Mouse (Mus musculus): ENCODE data around the gene Sptbn4.

Gene Sptbn4

GRCm38 (mm10) chr7:27326101-27326880 lies 121.2 kb downstream of the Sptbn4 start:
- DNase-seq (ENCODE audit: low spot score in 2 of 2) = no peak

DNA sequence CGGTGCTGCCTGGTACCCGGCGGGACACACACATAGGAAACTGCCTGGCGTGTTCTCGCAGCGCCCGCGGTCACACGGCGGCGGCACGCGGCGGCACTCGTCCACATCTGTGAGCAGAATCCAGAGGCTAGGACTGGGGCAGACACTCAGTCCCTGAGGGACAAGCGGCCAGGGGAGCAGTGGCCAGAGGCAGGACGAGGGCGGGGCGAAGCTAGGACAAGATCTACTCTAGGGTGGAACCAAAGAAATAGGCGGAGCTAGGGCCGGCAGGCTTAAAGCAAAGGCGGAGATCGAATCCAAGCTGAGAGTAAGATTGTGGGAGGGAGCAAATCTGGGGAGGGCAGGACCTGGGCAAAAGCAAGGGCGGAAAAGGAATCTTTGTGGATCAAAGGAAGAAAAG lies 121.8 kb downstream of the Sptbn4 start:
- DNase-seq (ENCODE audit: low spot score in 2 of 2) = no peak

- no peak for DNase-seq (ENCODE audit: low spot score in 2 of 2)
Observed at GRCm38 (mm10) chr7:27324928-27325327, 122.6 kb downstream of the Sptbn4 start.

DNA sequence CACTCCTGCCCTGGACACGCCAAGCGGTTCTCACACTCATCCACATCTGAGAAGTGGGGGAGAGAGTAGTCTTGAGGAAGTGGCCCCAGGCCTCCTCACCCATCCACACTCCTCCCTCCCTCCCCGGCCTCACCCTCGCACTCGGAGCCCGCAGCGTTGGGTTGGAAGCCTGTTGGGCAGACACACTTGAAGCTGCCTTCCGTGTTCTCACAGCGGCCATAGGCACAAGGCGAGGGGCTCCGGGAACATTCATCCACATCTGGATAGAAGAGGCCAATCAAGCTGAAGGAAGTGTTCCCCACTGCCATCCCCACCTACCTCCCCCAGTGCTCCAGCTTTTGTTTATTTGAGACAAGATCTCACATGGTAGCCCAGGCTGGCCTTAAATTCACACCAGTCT lies 123.3 kb downstream of the Sptbn4 start:
- DNase-seq (ENCODE audit: low spot score in 2 of 2) = no peak

DNA sequence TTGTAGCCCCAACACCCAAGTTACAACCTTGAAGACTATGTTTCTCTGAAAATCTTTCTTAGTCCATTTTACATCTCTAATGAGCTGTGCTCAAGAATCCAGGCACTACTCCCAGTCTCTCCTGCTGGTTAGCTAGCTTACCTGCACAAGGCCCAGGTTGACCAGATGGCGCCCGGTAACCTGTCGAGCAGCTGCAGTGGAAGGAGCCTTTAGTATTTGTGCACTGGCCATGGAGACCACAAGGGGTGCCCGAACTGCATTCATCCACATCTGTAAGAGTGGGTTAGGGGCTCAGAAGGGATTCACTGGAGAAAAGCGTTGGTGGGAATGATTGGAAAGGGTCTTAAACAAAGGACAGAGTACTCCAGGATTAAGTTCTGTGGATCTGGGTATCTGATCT lies 124.5 kb downstream of the Sptbn4 start:
- DNase-seq (ENCODE audit: low spot score in 2 of 2) = no peak

- DNase-seq (ENCODE audit: low spot score in 2 of 2) = no peak
Observed at GRCm38 (mm10) chr7:27322291-27322690, 125.2 kb downstream of the Sptbn4 start.

- no peak for DNase-seq (ENCODE audit: low spot score in 2 of 2)
Observed at GRCm38 (mm10) chr7:27319411-27319810, 128.1 kb downstream of the Sptbn4 start.

- DNase-seq (ENCODE audit: low spot score in 2 of 2) = no peak
Observed at GRCm38 (mm10) chr7:27315958-27316357, 131.5 kb downstream of the Sptbn4 start.

DNA sequence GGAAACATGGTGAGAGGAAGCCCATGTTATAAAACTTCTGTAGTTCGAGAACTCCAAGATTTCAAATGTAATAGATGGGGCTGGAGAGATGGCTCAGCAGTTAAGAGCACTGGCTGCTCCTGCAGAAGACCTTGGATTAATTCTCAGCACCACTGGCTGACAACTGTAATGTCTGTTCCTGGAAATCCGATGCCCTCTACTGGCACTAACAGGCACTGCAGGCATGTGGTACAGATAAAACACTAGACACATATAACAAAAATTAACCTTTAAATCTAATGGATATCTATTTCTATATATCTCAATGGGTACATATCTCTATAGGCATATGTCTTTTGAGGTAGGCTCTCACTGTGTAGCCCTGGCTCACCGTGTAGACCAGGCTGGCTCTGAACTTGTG lies 133.1 kb downstream of the Sptbn4 start:
- no peak for DNase-seq (ENCODE audit: low spot score in 2 of 2)

DNA sequence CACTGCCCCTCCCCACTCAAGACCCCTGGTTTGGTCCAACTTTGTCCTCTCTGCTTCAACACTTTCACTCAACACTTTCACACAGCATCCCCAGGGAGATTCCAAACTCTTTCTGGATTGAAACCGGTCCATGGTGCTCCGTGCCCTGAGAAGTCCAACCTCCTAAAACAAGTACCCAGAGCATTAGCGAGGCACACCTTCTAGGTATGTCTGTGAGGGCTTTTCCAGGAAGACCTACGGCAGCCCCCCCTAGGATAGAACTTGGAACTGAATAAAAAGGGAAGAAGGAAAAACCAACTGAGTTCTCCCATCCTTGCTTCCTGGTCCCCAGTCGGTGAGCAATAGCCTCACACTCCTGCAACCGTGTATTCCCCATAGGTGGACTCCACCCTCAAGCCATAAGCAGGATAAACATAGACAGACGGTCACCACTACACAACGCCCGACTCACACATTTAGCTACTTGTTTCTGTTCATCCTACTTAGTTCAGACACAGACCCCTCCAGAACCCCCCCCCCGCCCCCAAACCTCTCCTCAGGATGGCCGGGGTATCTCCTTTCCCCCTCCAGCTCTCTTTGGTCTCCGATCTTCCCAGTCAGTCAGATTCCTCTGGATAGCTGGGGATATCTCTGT lies 135.7 kb downstream of the Sptbn4 start:
- DNase-seq (ENCODE audit: low spot score in 2 of 2) = no peak

GRCm38 (mm10) chr7:27310996-27311535 lies 136.4 kb downstream of the Sptbn4 start:
- no peak for DNase-seq (ENCODE audit: low spot score in 2 of 2)

GRCm38 (mm10) chr7:27310306-27310705 lies 137.2 kb downstream of the Sptbn4 start:
- no peak for DNase-seq (ENCODE audit: low spot score in 2 of 2)

DNA sequence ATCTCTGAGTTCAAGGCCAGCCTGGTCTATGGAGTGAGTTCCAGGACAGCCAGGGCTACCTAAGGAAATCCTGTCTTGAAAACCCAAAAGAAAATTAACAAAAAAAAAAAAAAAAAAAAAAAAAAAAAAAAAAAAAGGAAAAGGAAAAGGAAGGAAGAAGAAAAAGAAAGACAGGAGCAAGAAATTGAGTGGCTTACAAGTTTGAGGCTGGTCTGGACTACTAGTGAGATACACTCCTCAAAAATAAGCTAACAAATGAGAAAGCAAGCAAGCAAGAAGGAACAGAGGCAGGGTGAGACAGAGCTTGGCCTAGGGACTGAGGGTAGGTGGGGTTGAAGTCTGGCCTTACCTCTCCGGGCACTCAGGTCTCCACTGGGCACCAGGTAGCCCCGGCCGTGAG lies 137.7 kb downstream of the Sptbn4 start:
- DNase-seq (ENCODE audit: low spot score in 2 of 2) = no peak

DNA sequence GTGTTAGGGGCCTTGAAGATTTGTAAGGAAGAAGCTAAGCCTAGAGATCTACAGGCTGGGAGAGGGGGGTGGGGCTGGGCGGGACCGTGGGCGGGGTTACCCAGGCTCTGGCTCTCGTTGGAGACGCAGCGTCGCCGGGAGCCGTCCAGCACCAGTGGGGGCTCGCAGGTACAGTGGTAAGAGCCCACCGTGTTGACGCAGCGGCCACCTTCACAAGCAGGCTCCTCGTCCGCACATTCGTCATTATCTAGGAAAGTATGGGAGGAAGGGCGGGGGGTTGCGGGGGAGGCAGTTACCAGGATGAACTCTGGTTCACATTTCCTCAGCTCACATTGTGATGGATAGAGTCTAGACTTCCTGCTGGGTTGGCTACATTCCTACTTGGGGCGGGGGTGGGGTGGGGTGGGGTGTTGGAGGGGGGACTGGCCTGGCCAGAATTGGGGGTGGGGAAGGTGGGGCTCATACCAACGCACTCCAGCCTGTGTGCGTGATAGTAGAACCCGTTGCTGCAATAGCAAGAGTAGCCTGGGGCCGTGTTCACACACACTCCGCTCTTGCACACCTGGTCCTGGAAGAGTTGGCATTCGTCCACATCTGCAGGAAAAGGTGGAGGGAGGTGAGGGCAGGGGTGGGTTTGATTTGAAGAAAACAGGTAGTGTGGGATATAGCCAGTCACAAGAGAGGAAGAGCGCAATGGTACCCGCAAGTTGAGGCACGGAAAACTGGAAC lies 138.5 kb downstream of the Sptbn4 start:
- no peak for DNase-seq (ENCODE audit: low spot score in 2 of 2)

- no peak for DNase-seq (ENCODE audit: low spot score in 2 of 2)
Observed at GRCm38 (mm10) chr7:27307551-27307950, 139.9 kb downstream of the Sptbn4 start.
